Mouse (Mus musculus): Measurements from ENCODE around the gene Rreb1.

GRCm38 (mm10) chr13:37851617-37852016, 73.4 kb downstream of the Rreb1 start:
- TF ChIP-seq CTCF (IDR thresholded peaks at IDR 0.05; ENCODE audit: low read depth, low read length) (no peak), POLR2A (IDR thresholded peaks at IDR 0.05; ENCODE audit: extremely low read depth, insufficient read depth, low read length) (no peak)

Data from liver, adult 2 months (tissue).